Mouse (Mus musculus): ENCODE results near the gene Kpna4. TPM values are rescaled to one million over a fixed set of nuclear protein-coding genes. Genes with fewer than 3 reads are reported as not detected.

Gene Kpna4
- polyA plus RNA-seq, 1 experiment from 2014 or later = 27.8 TPM

DNA sequence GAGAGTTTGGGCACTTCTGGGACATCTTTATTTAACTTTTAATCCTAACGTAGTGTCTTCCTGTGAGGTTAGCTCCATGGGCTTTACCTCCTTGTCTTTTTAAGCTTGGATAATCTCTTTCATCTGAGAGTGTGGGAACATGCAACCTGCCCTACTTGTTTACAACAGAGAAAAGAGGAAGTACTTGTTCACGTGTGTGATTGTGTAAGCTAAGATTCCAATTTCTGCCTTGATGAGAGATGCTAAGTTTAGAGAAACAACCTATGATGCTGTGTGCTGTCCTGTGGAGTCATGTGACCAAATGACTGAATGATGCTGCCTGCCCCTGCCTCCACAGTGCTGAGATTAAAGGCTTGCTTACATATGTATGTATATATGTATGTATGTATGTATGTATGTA lies 27.8 kb upstream of the Kpna4 start:
- H3K4me2 ChIP-seq (replicated peaks; ENCODE audit: low read depth, low read length) = no peak overlapping the region
- no peak for ATAC-seq (ENCODE audit: low FRiP score, low TSS enrichment)
- no peaks in the 10 kb centered on the region for H3K4me1 ChIP-seq (ENCODE audit: insufficient read depth, low read length)
- H3K4me3 ChIP-seq (ENCODE audit: low read length) = no peak overlapping the region
- H3K27ac ChIP-seq (ENCODE audit: low read length) = no peak overlapping the region
- H3K36me3 ChIP-seq (ENCODE audit: insufficient read depth, low read length) = no peaks in the 10 kb centered on the region
- H3K9ac ChIP-seq (replicated peaks; ENCODE audit: low read length) = no peak overlapping the region
- 61% methylated on average over 2 of the region's 2 CpGs for WGBS
- no peaks in the 10 kb centered on the region for H3K9me3 ChIP-seq (ENCODE audit: low read length)
- H3K27me3 ChIP-seq (ENCODE audit: insufficient read depth, low read length) = no peaks in the 10 kb centered on the region

GRCm38 (mm10) chr3:69150921-69151320 lies 24.0 kb upstream of the Kpna4 start:
- 87% methylated on average over 3 of the region's 3 CpGs for WGBS

DNA sequence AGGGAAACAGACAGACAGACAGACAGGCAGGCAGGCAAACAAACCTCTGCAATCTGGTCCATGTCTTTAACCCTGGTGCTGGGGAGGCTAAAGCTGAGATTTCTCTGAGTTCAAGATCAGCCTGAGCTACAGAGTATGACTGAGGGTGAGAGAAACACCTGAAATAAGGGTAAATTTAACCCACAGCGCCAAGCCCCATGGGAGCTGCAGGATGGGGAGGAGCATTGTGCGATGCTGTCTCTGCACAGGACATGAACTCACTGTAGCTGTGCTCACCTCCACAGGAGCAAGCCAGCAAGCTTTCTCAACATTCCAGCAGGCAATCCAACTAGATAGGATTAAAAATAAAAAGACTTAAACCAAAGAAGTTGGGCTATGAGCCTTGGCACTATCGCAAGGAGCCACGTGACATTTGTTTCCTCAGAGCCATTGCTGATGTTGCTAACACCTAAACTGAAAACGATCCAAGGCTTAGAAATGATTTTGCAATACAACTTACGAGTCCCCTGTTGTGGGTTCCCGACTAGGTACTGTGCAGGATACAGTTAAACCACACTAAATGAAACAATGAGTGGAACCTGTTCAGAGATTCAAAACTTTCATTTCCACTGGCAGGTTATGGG lies 15.6 kb upstream of the Kpna4 start:
- 87% methylated on average over 7 of the region's 7 CpGs for WGBS
- no peak overlapping the region for H3K27ac ChIP-seq (ENCODE audit: low read length)
- H3K9ac ChIP-seq (replicated peaks; ENCODE audit: low read length) = no peak overlapping the region
- no peaks in the 10 kb centered on the region for H3K9me3 ChIP-seq (ENCODE audit: low read length)
- H3K36me3 ChIP-seq (ENCODE audit: insufficient read depth, low read length) = no peaks in the 10 kb centered on the region
- no peaks in the 10 kb centered on the region for H3K27me3 ChIP-seq (ENCODE audit: insufficient read depth, low read length)
- no peaks in the 10 kb centered on the region for H3K4me1 ChIP-seq (ENCODE audit: insufficient read depth, low read length)
- H3K4me2 ChIP-seq (replicated peaks; ENCODE audit: low read depth, low read length) = no peak overlapping the region
- ATAC-seq (ENCODE audit: low FRiP score, low TSS enrichment) = no peak
- no peak overlapping the region for H3K4me3 ChIP-seq (ENCODE audit: low read length)

More at GRCm38 (mm10) chr3:69150921-69151320, 24.0 kb upstream of the Kpna4 start:
- H3K9me3 ChIP-seq (ENCODE audit: low read length) = no peaks in the 10 kb centered on the region
- H3K27me3 ChIP-seq (ENCODE audit: insufficient read depth, low read length) = no peaks in the 10 kb centered on the region
- H3K4me2 ChIP-seq (replicated peaks; ENCODE audit: low read depth, low read length) = no peak overlapping the region
- no peak overlapping the region for H3K27ac ChIP-seq (ENCODE audit: low read length)
- H3K36me3 ChIP-seq (ENCODE audit: insufficient read depth, low read length) = no peaks in the 10 kb centered on the region
- no peaks in the 10 kb centered on the region for H3K4me1 ChIP-seq (ENCODE audit: insufficient read depth, low read length)
- no peak overlapping the region for H3K9ac ChIP-seq (replicated peaks; ENCODE audit: low read length)
- ATAC-seq (ENCODE audit: low FRiP score, low TSS enrichment) = no peak
- H3K4me3 ChIP-seq (ENCODE audit: low read length) = no peak overlapping the region

GRCm38 (mm10) chr3:69140851-69141250 lies 13.9 kb upstream of the Kpna4 start:
- no peak overlapping the region for H3K9ac ChIP-seq (replicated peaks; ENCODE audit: low read length)

DNA sequence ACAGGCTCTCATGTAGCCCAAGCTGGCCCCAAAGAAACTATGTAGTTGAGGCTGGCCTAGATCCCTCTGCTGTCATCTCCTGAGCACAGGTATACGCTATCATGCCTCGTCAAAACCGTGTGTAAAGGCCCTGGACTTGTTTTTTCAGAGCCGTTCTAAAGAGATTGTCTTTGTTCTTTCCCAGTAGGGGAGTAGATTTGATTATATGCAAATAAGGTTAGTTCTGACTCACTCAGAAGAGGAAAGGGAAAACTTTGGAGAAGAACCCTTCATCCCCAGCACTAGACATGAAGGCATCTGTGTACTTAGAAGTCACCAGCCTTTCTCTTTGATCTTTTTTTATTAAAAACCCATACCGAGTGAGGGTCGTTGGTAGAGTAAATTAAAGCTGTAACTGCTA lies 9.1 kb upstream of the Kpna4 start:
- Histone ChIP-seq H3K4me2 (replicated peaks; ENCODE audit: low read depth, low read length) (no peak overlapping the region), H3K36me3 (ENCODE audit: insufficient read depth, low read length) (no peaks in the 10 kb centered on the region), H3K4me1 (ENCODE audit: insufficient read depth, low read length) (no peaks in the 10 kb centered on the region), H3K27me3 (ENCODE audit: insufficient read depth, low read length) (no peaks in the 10 kb centered on the region), H3K27ac (ENCODE audit: low read length) (no peak overlapping the region), H3K9me3 (ENCODE audit: low read length) (no peaks in the 10 kb centered on the region), H3K4me3 (ENCODE audit: low read length) (no peak overlapping the region), H3K9ac (replicated peaks; ENCODE audit: low read length) (no peak overlapping the region)
- WGBS = 73% methylated on average over 6 of the region's 6 CpGs
- ATAC-seq (ENCODE audit: low FRiP score, low TSS enrichment) = no peak

More at GRCm38 (mm10) chr3:69140851-69141250, 13.9 kb upstream of the Kpna4 start:
- no peaks in the 10 kb centered on the region for H3K9me3 ChIP-seq (ENCODE audit: low read length)
- no peaks in the 10 kb centered on the region for H3K36me3 ChIP-seq (ENCODE audit: insufficient read depth, low read length)
- H3K27ac ChIP-seq (ENCODE audit: low read length) = no peak overlapping the region
- H3K4me1 ChIP-seq (ENCODE audit: insufficient read depth, low read length) = no peaks in the 10 kb centered on the region
- ATAC-seq (ENCODE audit: low FRiP score, low TSS enrichment) = no peak
- WGBS = 80% methylated on average over 4 of the region's 4 CpGs
- no peak overlapping the region for H3K4me2 ChIP-seq (replicated peaks; ENCODE audit: low read depth, low read length)
- no peaks in the 10 kb centered on the region for H3K27me3 ChIP-seq (ENCODE audit: insufficient read depth, low read length)
- no peak overlapping the region for H3K4me3 ChIP-seq (ENCODE audit: low read length)

GRCm38 (mm10) chr3:69130973-69131372 lies 4.1 kb upstream of the Kpna4 start:
- H3K36me3 ChIP-seq (ENCODE audit: insufficient read depth, low read length) = no peaks in the 10 kb centered on the region
- no peak overlapping the region for H3K4me3 ChIP-seq (ENCODE audit: low read length)
- 89% methylated on average over 4 of the region's 4 CpGs for WGBS
- no peaks in the 10 kb centered on the region for H3K9me3 ChIP-seq (ENCODE audit: low read length)
- no peak overlapping the region for H3K27ac ChIP-seq (ENCODE audit: low read length)
- H3K4me2 ChIP-seq (replicated peaks; ENCODE audit: low read depth, low read length) = no peak overlapping the region
- peaks cover 2% of the 10 kb centered on the region; the same call in 1 of the 2 replicates for H3K27me3 ChIP-seq (ENCODE audit: insufficient read depth, low read length)
- no peaks in the 10 kb centered on the region for H3K4me1 ChIP-seq (ENCODE audit: insufficient read depth, low read length)
- ATAC-seq (ENCODE audit: low FRiP score, low TSS enrichment) = no peak
- no peak overlapping the region for H3K9ac ChIP-seq (replicated peaks; ENCODE audit: low read length)

DNA sequence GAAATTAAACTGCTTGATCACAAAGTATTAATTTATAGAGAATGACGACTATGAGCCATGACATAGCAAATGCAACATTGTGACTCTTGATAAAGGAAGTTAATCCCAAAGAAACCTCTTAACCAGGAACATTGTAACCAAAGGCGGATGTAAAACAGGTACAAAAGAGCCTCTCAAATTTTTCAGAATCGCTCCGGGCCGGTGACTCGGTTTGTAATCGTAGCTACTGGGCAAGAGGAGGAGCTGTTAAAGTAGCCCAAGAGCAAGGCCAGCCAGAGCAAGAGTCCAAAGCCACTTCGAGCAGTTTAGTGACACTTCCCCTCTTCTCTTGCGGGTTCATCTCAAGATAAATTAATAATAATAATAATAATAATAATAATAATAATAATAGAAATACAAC lies 780 bp upstream of the Kpna4 start:
- Histone ChIP-seq H3K9ac (replicated peaks; ENCODE audit: low read length) (peak overlapping the region; percentile 97), H3K27me3 (ENCODE audit: insufficient read depth, low read length) (peaks cover 2% of the 10 kb centered on the region; the same call in 1 of the 2 replicates), H3K9me3 (ENCODE audit: low read length) (no peaks in the 10 kb centered on the region), H3K27ac (ENCODE audit: low read length) (no peak overlapping the region; the same call in 1 of the 2 replicates), H3K4me2 (replicated peaks; ENCODE audit: low read depth, low read length) (peak overlapping the region; percentile 87), H3K4me3 (ENCODE audit: low read length) (peak overlapping the region; percentile 97), H3K36me3 (ENCODE audit: insufficient read depth, low read length) (no peaks in the 10 kb centered on the region), H3K4me1 (ENCODE audit: insufficient read depth, low read length) (peaks cover 11% of the 10 kb centered on the region)
- ATAC-seq (ENCODE audit: low FRiP score, low TSS enrichment) = no peak
- 5% methylated on average over 9 of the region's 9 CpGs for WGBS

GRCm38 (mm10) chr3:69127346-69127678 lies 399 bp upstream of the Kpna4 start:
- H3K9ac ChIP-seq (replicated peaks; ENCODE audit: low read length) = peak overlapping the region; percentile 97
- H3K27me3 ChIP-seq (ENCODE audit: insufficient read depth, low read length) = peaks cover 2% of the 10 kb centered on the region; the same call in 1 of the 2 replicates
- WGBS = 0% methylated on average over 10 of the region's 10 CpGs
- peaks cover 11% of the 10 kb centered on the region for H3K4me1 ChIP-seq (ENCODE audit: insufficient read depth, low read length)
- H3K36me3 ChIP-seq (ENCODE audit: insufficient read depth, low read length) = no peaks in the 10 kb centered on the region
- no peaks in the 10 kb centered on the region for H3K9me3 ChIP-seq (ENCODE audit: low read length)
- peak overlapping the region; percentile 87 for H3K4me2 ChIP-seq (replicated peaks; ENCODE audit: low read depth, low read length)
- peak overlapping the region; percentile 97 for H3K4me3 ChIP-seq (ENCODE audit: low read length)
- peak; percentile 72 for ATAC-seq (ENCODE audit: low FRiP score, low TSS enrichment)
- H3K27ac ChIP-seq (ENCODE audit: low read length) = peak overlapping the region; percentile 96

DNA sequence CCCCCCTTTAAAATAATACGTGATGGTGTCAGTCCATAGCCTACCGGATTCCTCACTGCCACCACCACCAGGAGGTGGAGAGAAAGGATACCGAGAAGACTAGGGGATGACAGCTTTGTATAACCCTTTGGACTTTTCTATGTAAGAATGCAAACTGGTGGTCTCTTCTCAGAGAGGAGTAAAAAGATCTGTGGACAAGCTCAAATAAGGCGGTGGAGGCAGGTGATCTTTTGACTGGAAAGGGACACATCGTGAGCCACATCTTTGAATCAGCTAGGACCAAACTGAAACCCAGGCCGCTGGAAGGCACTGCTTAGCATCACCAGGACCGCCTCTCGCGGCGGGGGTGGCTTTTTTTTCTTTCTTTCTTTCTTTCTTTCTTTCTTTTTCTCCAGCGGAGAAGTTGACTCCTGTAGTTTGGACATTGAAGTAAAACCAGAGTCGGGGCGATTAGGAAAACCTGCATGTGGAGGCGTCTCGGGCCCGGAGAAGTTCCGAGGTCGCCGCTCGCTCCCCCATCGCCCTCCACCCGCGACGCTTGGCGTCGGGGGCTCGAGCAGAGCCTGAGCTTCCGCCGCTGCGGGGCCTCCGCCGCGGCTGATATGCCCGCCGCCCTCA lies 913 bp downstream of the Kpna4 start:
- under 1% methylated on average over 35 of the region's 35 CpGs for WGBS
- ATAC-seq (ENCODE audit: low FRiP score, low TSS enrichment) = no peak

DNA sequence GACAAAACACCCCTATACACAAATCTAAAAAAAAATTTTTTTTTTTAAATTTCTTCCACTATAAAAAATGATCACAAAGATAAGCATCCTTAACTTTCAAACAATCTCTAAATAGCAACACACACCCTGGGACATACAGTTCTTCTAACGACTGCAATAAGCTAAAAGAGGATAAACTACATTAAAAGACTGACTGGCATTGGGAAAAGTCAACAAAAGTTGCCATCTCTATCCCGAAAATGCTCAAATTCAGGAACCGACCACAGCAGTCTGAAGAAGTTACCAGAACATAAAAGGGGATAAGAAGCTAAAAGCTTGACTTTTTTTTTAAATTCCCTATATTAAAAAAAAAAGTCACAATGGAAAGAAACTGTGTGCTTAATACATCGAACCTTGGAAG lies 1.5 kb downstream of the Kpna4 start:
- 13% methylated on average over 4 of the region's 4 CpGs for WGBS
- peak overlapping the region; percentile 96; the same call in 1 of the 2 replicates for H3K27ac ChIP-seq (ENCODE audit: low read length)

More for the DNA sequence above, 913 bp downstream of the Kpna4 start:
- Histone ChIP-seq H3K27me3 (ENCODE audit: insufficient read depth, low read length) (peaks cover 2% of the 10 kb centered on the region; the same call in 1 of the 2 replicates), H3K36me3 (ENCODE audit: insufficient read depth, low read length) (no peaks in the 10 kb centered on the region), H3K9me3 (ENCODE audit: low read length) (no peaks in the 10 kb centered on the region), H3K4me3 (ENCODE audit: low read length) (peak overlapping the region; percentile 97), H3K4me2 (replicated peaks; ENCODE audit: low read depth, low read length) (peak overlapping the region; percentile 87), H3K9ac (replicated peaks; ENCODE audit: low read length) (peak overlapping the region; percentile 97), H3K4me1 (ENCODE audit: insufficient read depth, low read length) (peaks cover 15% of the 10 kb centered on the region), H3K27ac (ENCODE audit: low read length) (peak overlapping the region; percentile 96)

More for the DNA sequence above, 1.5 kb downstream of the Kpna4 start:
- peaks cover 2% of the 10 kb centered on the region; the same call in 1 of the 2 replicates for H3K27me3 ChIP-seq (ENCODE audit: insufficient read depth, low read length)
- no peaks in the 10 kb centered on the region for H3K36me3 ChIP-seq (ENCODE audit: insufficient read depth, low read length)
- peak overlapping the region; percentile 97 for H3K9ac ChIP-seq (replicated peaks; ENCODE audit: low read length)
- H3K4me2 ChIP-seq (replicated peaks; ENCODE audit: low read depth, low read length) = peak overlapping the region; percentile 87
- no peaks in the 10 kb centered on the region for H3K9me3 ChIP-seq (ENCODE audit: low read length)
- H3K4me1 ChIP-seq (ENCODE audit: insufficient read depth, low read length) = peaks cover 15% of the 10 kb centered on the region
- ATAC-seq (ENCODE audit: low FRiP score, low TSS enrichment) = no peak
- H3K4me3 ChIP-seq (ENCODE audit: low read length) = peak overlapping the region; percentile 97

Measured in kidney, embryonic 16.5 days (tissue).